Mouse (Mus musculus) liver, postnatal 0 days (tissue): ENCODE measurements around the gene Rpl27a.

Experiments used
- CTCF ChIP-seq: sonication (generic); IDR thresholded peaks from 2 replicates; pipeline ENCODE4 v1.5.1; 2016; ENCODE audit warnings: antibody characterized with exemption, low read depth
- EP300 ChIP-seq: IDR thresholded peaks from 2 replicates; pipeline ENCODE4 v1.6.1; 2016; ENCODE audit warnings: antibody characterized with exemption, low read depth, mild to moderate bottlenecking

GRCm38 (mm10) chr7:109508034-109508433, 10.9 kb upstream of the Rpl27a start, which contains the start of gene Trim66:
- TF ChIP-seq CTCF = no peak
- no peak for TF ChIP-seq EP300
